25 mouse cellular contexts compared by ENCODE assay signal in genomic region chr16:5156495-5156894, GRCm38 (mm10). TPM values are rescaled to one million over a fixed set of nuclear protein-coding genes. Genes with fewer than 3 reads are reported as not detected.
"Had no signal": no experiment of that assay in that cellular context is flagged by ENCODE, and none has a peak within 500 bp of the region (broad histone marks: within the 10 kb centered on the region; RNA-seq: fewer than 3 reads in every experiment).

No protein-coding gene starts in this region.

- H3K27me3 ChIP-seq: hindbrain, embryonic 15.5 days; kidney, embryonic 15.5 days; liver, embryonic 13.5 days had no signal

- H3K9ac ChIP-seq: heart, embryonic 12.5 days; hindbrain, embryonic 13.5 days; hindbrain, embryonic 15.5 days; kidney, embryonic 15.5 days; limb, embryonic 12.5 days; liver, embryonic 13.5 days; liver, embryonic 15.5 days had no signal

- H3K4me2 ChIP-seq: heart, embryonic 12.5 days; hindbrain, embryonic 13.5 days; hindbrain, embryonic 15.5 days; kidney, embryonic 15.5 days; limb, embryonic 12.5 days; liver, embryonic 11.5 days; liver, embryonic 13.5 days; liver, embryonic 15.5 days had no signal

- H3K4me3 ChIP-seq: heart, embryonic 10.5 days; heart, embryonic 12.5 days; hindbrain, embryonic 13.5 days; hindbrain, embryonic 15.5 days; kidney, embryonic 15.5 days; layer of hippocampus, adult 2 months; left cerebral cortex, adult 2 months; limb, embryonic 10.5 days; limb, embryonic 12.5 days; liver, embryonic 13.5 days; liver, embryonic 15.5 days had no signal

- H3K4me1 ChIP-seq: heart, embryonic 12.5 days; kidney, embryonic 15.5 days; liver, embryonic 13.5 days; liver, embryonic 15.5 days had no signal

- H3K9me3 ChIP-seq: heart, embryonic 10.5 days; heart, embryonic 12.5 days; hindbrain, embryonic 13.5 days; hindbrain, embryonic 15.5 days; kidney, embryonic 15.5 days; limb, embryonic 10.5 days; limb, embryonic 12.5 days; liver, embryonic 13.5 days; liver, embryonic 15.5 days had no signal

- DNase-seq: gastrocnemius, postnatal 36 days; heart, adult 18-20 months; heart, postnatal 10 days; kidney, adult 11 months; kidney, adult 2 months; kidney, adult 9 months; kidney, postnatal 10 days; kidney, postnatal 25 days; kidney, postnatal 4 days; liver; liver, embryonic 13.5 days had no signal

- H3K36me3 ChIP-seq: heart, embryonic 10.5 days; heart, embryonic 12.5 days; hindbrain, embryonic 13.5 days; hindbrain, embryonic 15.5 days; kidney, embryonic 15.5 days; limb, embryonic 10.5 days; limb, embryonic 12.5 days; liver, embryonic 13.5 days; liver, embryonic 15.5 days had no signal

- H3K27ac ChIP-seq: heart, embryonic 10.5 days; hindbrain, embryonic 13.5 days; hindbrain, embryonic 15.5 days; hindbrain, postnatal 0 days; kidney, embryonic 15.5 days; layer of hippocampus, adult 2 months; left cerebral cortex, adult 2 months; limb, embryonic 10.5 days; limb, embryonic 12.5 days; liver, embryonic 13.5 days; liver, embryonic 15.5 days had no signal

- ATAC-seq: hindbrain, postnatal 0 days; intestine, embryonic 16.5 days had no signal

RNA-seq across cellular contexts. Expression of gene Sec14l5, which starts 9.6 kb away (rescaled TPM):
- total RNA-seq: hematopoietic stem cell, adult 5-6 weeks had no signal
- polyA plus RNA-seq: heart, embryonic 10.5 days; heart, embryonic 12.5 days; intestine, embryonic 16.5 days; limb, embryonic 10.5 days; liver, embryonic 11.5 days; liver, embryonic 13.5 days; liver, embryonic 15.5 days had no signal

RNA-seq across cellular contexts. Expression of gene Ppl, which starts 24.3 kb away (rescaled TPM):
- total RNA-seq: hematopoietic stem cell, adult 5-6 weeks had no signal
